Mouse (Mus musculus): ENCODE results near the gene Trip10.

The Trip10 gene

DNA sequence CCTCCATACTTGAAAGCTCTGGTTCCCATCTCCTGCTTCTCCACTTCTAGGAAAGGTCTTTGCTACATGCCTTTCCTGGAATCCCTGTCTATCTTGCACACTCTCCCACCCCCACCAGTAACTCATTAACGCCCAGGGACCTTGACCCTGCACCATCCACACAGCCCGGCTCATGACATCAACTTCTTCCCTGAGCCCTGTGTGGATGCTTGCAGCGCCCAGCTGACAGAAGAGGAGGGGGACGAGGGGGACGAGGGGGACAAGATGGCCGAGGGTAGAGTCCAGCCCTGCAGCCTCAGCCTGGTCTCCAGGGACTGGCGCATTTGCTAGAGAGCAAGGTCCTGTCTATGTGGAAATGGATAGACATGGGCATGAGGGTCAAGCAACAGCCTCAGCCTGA is 16.2 kb upstream of the Trip10 start:
- in situ Hi-C loops (cut with MboI, MseI): no loop called here

DNA sequence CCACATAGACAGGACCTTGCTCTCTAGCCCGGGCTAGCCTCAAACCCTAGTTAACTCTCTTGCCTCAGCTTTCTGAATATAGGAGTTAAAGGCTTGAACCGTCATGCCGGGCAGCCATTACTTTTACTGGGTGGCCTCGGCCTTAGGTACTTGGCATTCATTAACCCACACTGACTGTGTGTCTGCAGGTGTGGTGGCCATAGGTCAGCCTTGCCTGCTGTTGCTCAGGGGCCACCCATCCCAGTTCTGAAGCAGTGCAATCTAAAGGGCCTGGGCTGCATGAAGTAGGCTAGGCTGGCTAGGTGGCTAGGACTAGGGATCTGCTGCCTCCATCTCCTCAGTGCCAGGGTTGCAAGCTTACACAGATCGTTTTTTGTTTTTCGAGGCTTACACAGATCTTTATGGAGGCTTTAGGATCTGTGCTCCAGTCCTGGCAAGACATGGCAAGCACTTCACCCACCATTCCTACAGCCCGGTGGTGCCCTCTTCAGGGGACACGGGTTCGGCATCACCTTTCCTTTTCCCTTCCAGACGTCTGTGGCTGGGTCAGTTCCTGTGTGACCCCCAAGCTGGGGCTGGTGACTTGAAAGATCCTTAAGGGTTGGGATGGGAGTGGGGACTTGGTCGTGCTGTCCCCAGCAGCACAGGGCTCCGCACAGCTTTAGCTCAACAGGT is 14.9 kb upstream of the Trip10 start:
- in situ Hi-C loops (cut with MboI, MseI): no loop called here

DNA sequence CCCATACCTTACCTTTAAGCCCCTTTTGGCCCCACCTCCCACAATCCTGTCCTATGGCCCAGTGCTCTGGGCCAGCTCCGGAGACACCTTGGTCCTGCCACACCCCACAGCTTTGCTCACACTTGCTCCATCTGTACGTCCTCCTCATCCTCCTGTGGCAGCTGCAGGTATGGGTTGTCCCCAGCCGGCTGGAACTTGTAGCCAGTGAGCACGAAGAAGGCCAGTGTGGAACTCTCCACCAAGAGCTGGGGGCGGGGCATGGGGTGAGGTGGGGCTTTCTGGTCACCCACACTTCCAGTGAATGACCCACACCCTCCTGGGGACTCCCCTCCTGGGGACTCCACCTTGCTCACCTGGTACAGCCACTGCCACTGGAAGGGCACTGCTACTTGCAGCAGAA is 13.5 kb upstream of the Trip10 start:
- in situ Hi-C loops (cut with MboI, MseI): no loop called here

DNA sequence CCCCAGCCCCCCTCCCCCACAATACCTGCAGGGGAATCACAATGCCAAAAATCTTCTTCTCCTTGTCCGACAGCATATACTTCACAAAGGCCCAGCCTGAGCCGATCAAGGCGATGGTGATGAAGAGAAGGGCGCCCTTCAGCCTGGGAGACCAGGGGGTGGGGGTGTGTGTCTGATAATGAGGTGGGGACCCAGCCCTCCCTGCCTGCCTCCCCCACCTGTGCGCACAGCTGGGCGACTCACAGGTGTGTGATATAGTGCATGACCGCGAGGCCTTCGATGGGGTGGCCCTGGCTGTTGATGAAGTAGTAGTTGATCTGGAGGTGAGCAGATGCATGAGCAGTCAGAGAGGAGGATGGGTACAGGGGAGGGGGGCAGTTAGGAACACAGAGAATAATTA is 12.1 kb upstream of the Trip10 start:
- in situ Hi-C loops (cut with MboI, MseI): no loop called here

DNA sequence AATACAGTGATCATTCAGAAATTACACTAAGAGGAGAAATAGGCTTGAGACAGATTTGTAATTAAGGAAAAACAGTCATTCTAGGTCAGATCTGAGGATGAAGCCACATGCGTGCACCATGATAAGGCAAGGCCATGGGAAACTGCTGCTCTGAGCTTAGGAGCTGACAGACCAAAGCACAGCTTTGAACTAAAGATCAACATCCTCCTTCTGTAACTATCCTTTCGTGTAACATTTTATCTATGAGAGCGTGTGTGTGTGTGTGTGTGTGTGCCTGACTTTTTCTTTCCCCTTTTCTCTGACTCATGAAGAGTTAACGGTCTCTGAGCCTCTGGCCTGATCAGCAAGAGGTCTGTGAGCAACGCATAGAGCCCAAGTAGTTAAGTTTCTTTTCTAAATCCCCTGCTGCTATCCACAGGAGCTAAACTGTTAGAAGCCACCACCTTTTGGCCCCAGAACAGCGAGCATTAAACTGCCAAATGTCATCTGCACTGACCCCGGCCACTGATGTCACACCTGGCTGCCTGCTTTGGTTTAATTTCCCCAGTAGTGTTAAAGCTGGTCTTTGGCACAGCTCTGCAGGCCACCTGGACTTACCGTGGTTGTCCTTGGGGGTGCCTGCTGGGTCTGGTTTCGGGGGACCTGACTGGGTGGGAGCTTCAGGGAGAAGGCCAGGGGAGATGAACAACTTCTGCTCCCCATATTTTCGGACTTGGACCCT is 5.4 kb upstream of the Trip10 start:
- in situ Hi-C loops (cut with MboI, MseI): no loop called here

DNA sequence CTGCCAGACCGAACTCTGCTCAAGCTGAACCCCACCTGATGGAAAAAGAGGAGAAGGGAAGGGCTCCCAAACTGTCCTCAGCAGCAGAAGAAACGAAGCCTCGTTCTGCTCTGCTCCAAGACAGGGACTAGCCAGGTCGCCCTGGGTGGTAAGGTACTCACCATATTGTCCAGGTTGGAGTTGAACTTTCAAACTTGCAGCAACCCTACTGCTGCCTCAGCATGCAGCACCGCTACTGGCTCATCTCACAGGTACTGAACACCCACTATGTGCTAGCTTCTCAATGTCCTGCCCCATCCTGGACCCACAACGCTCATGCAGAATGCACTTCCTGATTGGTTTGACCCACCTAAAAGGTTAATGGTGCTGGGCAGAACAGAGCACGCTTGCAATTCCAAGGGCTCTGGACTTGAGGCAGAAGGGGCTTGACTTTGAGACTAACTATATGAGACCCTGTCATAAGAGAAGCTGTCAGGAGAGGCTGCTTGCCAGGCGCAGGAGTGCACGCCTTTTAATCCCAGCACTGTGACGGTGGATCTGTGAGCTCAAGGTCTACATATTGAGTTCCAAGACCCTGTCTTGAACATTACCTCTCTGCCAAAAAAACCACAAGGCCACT is 3.8 kb upstream of the Trip10 start:
- in situ Hi-C loops (cut with MboI, MseI): no loop called here

DNA sequence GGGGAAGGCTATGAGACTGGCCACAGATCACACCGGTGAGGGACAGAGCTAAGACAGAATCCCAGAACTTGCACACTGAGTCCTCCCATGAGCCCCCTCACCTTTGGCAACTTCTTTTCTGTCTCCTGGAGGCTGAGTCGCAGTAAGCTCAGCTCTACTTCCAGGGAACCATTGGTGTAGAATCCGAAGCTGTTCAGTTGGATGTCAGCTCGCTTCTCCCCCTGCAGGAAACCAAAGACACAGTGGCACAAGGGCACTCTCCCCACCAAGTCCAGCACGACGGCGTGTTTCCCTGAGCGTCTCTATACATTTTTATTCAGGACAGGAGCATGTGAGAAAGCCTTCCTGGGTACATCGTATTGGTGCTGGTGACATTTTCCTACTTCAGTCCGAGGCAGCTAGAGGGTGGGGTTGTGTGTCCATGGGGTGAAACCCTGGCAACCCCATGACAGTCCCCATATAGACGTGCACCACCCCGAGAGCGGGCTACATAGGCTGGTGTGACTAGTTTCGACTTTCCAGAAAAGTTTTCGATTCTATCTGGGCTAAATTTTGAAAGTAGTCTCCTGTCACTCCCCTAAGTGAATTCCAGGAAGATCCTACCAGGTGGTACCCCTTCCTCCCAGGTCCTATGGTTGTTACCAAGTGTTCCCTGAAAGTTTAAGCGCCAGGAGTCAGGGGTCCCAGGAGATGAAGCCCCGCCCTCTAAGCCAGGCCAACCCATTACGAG is 2.4 kb upstream of the Trip10 start:
- in situ Hi-C loops (cut with MboI, MseI): no loop called here

DNA sequence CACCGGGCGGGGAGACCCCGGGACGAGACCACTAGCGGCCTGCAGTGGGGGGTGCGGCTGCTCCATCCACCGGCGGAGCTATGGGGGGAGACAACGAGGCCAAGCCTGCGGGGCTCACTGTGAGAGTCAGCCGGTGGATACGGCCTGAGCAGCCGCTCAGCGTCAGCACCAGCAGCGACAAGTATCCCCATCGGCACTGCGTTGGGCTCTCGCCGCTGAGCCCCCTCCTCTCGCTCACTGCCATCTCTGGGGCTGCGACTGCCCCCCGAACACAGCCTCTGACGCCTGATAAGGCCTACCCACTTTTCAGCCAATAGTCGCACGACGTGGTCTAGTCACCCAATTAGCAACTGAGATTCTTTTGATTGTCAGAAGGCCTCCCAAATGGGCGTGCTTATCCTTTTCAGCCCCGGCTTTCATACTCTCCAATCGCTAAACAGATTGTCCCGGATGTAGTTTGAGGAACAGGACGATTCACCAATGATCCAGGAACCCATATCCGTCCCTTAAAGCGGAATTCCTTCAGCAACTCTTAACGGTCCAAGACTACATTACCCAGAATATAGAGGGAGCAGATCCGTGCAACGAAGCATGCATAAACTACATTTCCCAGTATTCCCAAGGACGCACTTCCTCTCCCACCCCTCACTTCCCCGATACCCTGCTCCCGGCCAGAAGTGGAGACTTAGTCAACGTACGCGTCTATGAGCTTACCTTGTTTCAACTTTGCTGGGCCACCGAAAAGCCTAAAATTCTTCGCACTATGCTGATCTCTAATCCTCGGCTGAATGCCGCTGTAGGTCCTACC is 1.7 kb upstream of the Trip10 start:
- in situ Hi-C loops (cut with MboI, MseI): no loop called here

DNA sequence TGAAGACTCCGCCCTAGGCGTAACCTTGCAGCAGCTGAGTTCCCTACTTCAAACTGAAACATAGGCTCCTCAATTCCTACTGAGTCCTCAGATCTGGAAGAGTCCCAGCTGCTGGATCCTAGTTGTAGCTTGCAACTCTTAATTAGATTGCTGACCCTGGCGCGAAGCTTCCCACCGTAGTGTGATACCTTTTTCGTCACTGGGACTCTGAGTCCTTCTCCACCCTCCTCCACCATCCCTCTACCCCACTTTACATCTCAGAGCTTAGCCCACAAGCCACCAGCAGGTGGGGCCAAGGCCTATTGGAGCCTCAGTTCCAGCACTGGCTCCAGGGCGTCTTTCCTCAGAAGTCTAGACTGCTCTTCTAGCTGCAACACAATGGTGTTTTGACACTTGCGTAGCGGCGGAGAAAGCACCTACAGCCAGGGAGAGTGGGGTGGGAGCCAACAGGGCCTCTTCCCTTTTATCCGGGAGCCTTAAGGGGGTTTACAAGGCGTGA is 1.0 kb upstream of the Trip10 start, which contains the start of gene Gpr108:
Gene Gpr108 (minus strand): TSS at position 246 of the 499 bp plus-strand sequence.
- in situ Hi-C loops (cut with MboI, MseI): no loop called here

DNA sequence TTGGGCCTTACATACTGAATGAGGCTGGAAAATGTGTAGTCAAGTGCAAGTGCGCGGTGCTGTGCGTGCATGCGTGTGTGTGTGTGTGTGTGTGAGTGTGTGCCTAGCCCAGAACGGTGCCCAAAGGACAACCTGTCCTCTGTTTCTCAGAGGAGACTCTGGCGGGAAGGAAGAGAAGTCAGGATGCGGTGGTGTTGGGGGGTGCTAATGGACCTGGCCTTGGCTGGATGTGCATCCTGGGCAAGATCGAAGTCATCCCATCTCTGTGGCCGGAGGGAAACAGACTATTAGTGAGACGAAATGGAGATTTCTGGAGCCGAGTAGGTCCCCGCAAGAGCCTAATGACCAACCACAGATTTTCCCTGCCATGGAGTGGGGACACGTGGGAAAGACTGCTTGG is 484 bp upstream of the Trip10 start:
- in situ Hi-C loops (cut with MboI, MseI): no loop called here

DNA sequence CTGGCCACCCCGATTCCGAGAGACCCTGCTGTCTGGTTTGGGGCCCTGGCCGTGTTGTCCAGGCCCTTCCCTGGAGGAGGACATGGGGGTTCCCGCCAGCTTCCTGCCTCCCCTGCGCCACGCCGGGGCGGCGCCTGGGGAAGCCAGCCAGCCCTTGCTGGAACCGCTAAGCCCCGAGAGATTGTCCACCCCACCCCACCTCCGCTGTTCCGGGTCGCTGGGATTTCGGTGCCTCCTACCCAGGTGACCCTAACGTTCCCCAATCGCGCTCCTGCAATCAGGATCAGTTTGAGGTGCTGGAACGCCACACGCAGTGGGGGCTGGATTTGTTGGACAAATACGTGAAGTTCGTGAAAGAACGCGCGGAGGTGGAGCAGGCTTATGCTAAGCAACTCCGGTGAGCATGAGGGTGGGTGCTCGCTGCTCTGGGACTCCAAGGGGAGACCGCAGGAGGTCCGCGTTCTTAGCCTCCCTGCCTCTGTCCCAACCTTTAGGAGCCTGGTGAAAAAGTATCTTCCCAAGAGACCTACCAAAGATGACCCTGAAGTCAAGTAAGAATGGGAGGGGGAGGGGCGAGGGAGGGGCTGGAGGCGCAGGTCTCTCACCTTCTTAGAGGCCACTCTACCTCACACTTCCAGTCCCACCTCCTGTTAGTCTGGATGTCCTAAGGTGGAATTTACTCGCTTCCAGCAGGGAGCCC is 1.4 kb downstream of the Trip10 start:
- in situ Hi-C loops (cut with MboI, MseI): no loop called here

DNA sequence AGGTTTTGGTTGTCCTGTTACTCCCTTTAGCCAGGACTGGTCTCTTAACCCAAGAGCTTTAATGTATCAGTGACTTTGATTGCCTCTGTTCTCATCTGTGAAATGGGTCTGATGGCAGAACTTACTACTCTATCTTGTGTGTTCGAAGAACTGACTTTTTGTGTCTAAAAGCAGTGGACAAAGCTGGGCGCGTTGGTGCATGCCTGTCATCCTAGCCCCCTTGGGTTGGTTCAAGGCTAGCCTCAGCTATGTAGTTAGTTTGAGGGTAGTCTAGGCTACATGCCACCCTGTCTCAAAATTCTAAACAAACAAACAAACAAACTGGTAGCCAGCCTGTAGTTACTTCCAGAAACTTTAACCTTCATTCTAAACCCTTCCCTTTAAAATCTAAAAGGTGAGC is 2.2 kb downstream of the Trip10 start:
- in situ Hi-C loops (cut with MboI, MseI): no loop called here

DNA sequence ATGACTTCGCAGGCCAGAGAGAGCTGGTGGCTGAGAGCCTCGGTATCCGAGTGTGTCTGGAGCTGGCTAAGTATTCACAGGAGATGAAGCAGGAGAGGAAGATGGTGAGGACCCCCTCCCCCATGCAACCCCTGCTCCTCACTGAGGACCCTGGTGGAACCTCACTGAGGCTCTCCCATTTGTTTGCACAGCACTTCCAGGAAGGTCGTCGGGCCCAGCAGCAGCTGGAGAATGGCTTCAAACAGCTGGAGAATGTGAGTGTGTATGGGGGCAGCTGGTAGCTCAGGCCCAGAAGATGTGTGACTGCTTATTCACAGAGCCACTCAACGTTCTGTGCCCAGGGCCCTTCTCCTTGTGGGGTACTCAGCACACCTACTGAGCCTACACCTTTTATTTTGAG is 4.1 kb downstream of the Trip10 start:
- in situ Hi-C loops (cut with MboI, MseI): no loop called here

DNA sequence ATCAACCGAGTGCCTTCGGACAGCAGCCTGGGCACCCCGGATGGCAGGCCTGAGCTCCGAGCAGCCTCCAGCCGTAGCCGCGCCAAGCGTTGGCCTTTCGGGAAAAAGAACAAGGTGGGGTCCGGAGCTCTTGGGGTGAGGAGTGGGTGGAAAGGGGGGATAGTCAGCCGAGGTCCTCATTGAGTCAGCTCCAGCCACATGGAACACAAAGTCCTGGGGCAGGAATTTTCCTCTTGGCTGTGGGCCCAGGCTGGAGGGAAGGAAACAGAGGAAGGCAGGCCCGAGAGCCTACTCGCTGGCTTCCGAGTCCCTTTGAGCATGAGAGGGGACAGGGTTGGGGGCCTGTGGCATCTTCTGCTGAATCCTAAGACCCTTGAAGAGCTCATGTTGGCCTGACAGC is 6.1 kb downstream of the Trip10 start:
- in situ Hi-C loops (cut with MboI, MseI): no loop called here

DNA sequence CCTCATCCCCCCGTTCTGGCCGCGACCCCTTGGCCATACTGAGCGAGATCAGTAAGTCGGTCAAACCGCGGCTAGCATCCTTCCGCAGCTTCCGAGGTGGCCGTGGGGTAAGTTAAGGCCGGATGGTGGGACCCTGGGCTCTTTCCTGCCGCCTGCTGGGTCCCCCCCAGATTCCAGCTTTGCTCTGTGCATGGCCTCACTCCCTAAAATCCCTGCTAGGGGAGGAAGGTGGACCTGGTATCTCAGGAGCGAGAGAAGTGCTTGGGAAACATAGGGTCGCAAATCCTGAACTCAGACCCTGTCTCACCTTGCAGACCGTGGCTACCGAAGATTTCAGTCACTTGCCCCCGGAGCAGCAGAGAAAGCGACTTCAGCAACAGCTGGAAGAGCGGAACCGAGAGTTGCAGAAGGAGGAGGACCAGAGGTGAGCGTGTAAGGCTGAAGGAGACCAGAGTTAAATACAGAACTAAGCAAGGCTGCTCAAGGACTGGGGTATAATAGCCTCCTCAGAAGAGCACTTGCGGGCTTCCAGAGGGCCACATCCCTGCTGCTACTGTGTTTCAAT is 7.7 kb downstream of the Trip10 start:
- in situ Hi-C loops (cut with MboI, MseI): no loop called here

DNA sequence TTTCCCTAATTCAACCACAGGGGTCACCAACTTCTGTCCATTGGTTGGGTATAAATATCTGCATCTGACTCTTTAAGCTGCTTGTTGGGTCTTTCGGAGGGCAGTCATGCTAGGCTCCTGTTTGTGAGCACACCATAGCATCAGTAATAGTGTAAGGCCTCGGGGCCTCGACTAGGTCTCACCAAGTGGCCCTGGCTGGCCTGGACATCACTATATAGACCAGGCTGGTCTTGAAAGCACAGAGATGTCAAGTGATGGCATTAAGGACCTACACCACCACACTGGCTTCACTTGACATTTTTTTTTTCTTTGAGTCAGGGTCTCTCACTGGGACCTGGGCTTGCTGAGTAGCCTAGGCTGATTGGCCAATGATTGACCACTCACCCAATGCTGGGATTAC is 8.9 kb downstream of the Trip10 start:
- in situ Hi-C loops (cut with MboI, MseI): no loop called here

DNA sequence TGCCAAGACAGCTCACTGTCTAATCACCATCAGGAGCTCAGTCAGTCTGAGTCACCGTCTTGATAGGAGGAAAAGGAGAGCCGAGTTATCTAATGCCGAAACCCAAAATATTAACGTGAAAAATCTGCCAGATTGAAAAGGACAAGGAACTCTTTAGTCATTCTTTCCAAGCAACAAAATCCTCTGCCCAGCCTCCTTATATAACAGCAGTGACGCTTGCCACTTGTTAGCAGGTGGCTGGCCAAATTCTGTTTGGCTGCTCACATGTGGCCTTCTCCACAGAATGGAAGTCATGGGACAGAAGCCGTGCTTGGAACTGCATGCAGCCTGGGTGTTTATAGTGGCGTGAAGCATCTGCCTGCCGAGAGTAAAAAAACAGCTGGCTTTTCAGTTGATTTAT is 10.5 kb downstream of the Trip10 start:
- in situ Hi-C loops (cut with MboI, MseI): loop anchor here in 1 of 2 experiments (5.0 kb wide), 1 partner anchor 167 kb away; no protein-coding TSS in a partner anchor

DNA sequence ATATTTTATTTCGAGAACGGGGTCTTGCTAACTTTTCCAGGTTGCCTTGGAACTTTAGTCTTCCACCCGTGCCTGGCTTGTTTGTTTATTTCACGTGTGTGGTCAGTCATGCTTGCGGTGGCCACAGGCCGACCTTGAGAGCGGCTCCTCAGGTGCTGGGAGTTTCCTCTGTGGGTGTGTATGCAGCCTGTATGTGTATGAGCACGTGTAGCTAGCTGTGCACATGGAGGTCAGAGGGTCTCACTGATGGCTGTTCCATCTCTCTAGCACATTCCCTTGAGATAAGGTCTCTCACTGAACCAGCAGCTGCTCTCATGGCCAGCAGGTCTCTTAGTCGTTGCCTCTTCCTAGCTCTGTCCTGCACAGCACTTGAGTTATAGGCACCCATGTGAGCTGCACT is 11.1 kb downstream of the Trip10 start:
- in situ Hi-C loops (cut with MboI, MseI): loop anchor here in 1 of 2 experiments (5.0 kb wide), 1 partner anchor 168 kb away; no protein-coding TSS in a partner anchor

DNA sequence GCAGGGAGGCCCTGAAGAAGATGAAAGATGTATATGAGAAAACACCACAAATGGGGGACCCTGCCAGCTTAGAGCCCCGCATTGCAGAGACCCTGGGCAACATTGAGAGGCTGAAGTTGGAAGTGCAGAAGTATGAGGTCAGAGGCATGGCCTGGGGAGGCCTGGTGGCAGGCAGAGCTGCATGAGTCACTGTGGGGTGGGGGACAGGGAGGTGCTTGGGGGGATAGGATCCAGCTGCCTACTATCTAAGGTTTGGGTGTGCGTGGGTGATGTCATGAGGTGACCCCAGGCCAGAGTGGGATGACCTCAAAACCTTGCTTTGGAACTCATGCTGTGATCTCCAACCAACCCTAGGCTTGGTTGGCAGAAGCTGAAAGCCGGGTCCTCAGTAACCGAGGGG is 12.0 kb downstream of the Trip10 start:
- in situ Hi-C loops (cut with MboI, MseI): loop anchor here in 1 of 2 experiments (5.0 kb wide), 1 partner anchor 169 kb away; no protein-coding TSS in a partner anchor

DNA sequence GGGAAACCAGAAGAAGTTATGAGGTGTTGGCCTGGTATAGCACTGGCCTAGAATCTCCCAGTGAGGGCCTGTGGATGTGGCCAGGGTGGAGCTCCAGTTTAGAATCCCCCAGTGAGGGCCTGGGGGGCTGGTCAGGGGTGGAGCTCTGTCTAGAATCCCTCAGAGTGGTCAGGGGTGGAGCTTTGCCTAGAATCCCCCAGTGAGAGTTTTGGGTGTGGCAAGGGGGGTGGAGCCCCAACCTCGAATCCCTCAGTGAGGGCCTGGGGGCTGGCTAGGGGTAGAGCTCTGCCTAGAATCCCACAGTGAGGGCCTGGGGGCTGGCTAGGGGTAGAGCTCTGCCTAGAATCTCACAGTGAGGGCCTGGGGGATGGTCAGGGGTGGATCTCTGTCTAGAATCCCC is 12.5 kb downstream of the Trip10 start:
- in situ Hi-C loops (cut with MboI, MseI): loop anchor here in 1 of 2 experiments (5.0 kb wide), 1 partner anchor 169 kb away; no protein-coding TSS in a partner anchor

Measured in T-helper 17 cell (primary cell).